Mouse (Mus musculus): Measurements from ENCODE around the gene Rdh7. TPM values are rescaled to one million over a fixed set of nuclear protein-coding genes. Genes with fewer than 3 reads are reported as not detected.
A peak's percentile ranks its signal among the peaks of the same experiment; 100 is the strongest.
"Not testable (repeated sequence)": the region's sequence is repeated elsewhere in the genome, so short reads cannot be mapped to it uniquely, and the experiment has no call there.

The Rdh7 gene
- polyA plus RNA-seq, 1 experiment from 2014 or later, result 0.35 TPM

DNA sequence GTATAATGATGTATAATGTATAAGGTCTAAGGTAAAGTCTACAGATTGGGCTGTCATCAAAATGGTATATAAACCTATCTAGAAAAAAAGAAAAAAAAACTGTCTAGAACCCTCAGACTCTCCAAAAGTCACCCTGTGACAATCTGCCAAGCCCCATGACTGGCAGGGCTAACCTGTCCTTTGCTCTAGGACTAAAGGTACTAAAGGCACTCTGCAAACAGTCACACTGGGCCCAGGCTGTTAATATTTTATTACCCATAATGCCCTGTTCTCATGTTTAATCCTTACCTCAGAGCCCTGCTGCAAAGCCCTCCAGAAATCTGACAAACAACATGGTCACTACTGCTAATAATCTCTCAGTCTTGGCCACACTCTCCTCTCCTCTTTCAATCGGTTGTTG lies 2.1 kb downstream of the Rdh7 start:
- no peak for ATAC-seq

DNA sequence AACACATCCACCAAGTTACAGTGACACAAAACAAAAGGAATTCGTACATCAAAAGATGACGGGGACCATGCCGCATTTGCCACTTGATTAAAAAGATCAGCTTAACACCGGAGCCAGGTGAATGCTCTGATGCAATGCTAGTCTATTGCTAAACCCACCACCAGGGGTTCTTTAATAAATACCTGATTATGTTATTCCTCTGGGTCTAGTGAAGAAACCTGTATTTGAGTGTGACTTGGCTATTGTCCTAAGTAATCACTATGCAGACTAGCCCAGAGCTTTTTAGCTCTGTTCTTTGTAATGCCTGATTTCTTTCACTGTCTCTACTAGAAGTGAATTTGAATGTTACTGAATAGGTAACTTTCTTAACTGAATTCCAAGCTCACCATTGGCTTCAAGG lies 7.6 kb downstream of the Rdh7 start:
- H3K9me3 ChIP-seq, result no peaks in the 10 kb centered on the region
- no peak overlapping the region for H3K4me2 ChIP-seq (replicated peaks)
- no peaks in the 10 kb centered on the region for H3K36me3 ChIP-seq
- ATAC-seq, result no peak
- no peak overlapping the region for H3K9ac ChIP-seq
- peaks cover 10% of the 10 kb centered on the region; the same call in 1 of the 2 replicates for H3K4me1 ChIP-seq (replicated peaks)
- no peak overlapping the region for H3K4me3 ChIP-seq (replicated peaks)
- H3K27ac ChIP-seq, result no peak overlapping the region
- 92% methylated on average over 4 of the region's 4 CpGs for WGBS
- H3K27me3 ChIP-seq (replicated peaks), result no peaks in the 10 kb centered on the region

More for the DNA sequence above, 2.1 kb downstream of the Rdh7 start:
- no peaks in the 10 kb centered on the region for H3K36me3 ChIP-seq
- H3K4me1 ChIP-seq (replicated peaks), result no peaks in the 10 kb centered on the region
- H3K9me3 ChIP-seq, result no peaks in the 10 kb centered on the region
- H3K4me3 ChIP-seq (replicated peaks), result no peak overlapping the region
- no peak overlapping the region for H3K9ac ChIP-seq
- WGBS, result 68% methylated on average over 1 of the region's 1 CpGs
- no peak overlapping the region for H3K4me2 ChIP-seq (replicated peaks)
- H3K27ac ChIP-seq, result no peak overlapping the region
- H3K27me3 ChIP-seq (replicated peaks), result no peaks in the 10 kb centered on the region

DNA sequence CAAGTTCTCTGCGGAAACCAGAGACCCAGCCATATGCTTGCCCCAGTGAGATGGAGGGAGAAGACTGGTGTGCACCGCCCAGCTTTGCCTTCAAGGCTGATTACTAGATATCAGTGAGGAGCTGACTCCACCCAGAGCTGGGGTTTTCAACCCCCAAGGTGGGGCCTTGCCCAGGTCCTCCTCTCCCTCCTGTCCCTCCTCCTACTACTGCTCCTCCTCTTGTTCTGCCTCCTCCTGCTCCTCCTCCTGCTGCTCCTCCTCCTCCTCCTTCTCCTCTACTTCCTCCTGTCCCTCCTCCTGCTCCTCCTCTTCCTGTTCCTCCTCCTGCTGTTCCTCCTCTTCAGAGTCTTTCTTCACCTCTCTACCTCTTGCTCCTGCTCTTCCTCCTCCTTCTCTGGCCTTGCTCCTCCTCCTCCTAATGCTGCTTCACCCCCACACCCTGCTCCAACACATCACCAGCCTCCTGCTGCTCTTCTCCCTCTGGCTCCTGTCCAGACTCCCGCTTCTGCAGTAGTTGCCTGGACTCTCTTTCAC lies 9.4 kb downstream of the Rdh7 start:
- H3K27me3 ChIP-seq (replicated peaks), result no peaks in the 10 kb centered on the region
- H3K4me2 ChIP-seq (replicated peaks), result peak overlapping the region; percentile 45
- H3K4me1 ChIP-seq (replicated peaks), result peaks cover 10% of the 10 kb centered on the region; the same call in 1 of the 2 replicates
- H3K36me3 ChIP-seq, result no peaks in the 10 kb centered on the region
- H3K4me3 ChIP-seq (replicated peaks), result no peak overlapping the region
- H3K9ac ChIP-seq, result no peak overlapping the region
- peak overlapping the region; percentile 72 for H3K27ac ChIP-seq
- no peaks in the 10 kb centered on the region for H3K9me3 ChIP-seq
- WGBS, result 59% methylated on average over 3 of the region's 3 CpGs
- peak; percentile 85 for ATAC-seq

DNA sequence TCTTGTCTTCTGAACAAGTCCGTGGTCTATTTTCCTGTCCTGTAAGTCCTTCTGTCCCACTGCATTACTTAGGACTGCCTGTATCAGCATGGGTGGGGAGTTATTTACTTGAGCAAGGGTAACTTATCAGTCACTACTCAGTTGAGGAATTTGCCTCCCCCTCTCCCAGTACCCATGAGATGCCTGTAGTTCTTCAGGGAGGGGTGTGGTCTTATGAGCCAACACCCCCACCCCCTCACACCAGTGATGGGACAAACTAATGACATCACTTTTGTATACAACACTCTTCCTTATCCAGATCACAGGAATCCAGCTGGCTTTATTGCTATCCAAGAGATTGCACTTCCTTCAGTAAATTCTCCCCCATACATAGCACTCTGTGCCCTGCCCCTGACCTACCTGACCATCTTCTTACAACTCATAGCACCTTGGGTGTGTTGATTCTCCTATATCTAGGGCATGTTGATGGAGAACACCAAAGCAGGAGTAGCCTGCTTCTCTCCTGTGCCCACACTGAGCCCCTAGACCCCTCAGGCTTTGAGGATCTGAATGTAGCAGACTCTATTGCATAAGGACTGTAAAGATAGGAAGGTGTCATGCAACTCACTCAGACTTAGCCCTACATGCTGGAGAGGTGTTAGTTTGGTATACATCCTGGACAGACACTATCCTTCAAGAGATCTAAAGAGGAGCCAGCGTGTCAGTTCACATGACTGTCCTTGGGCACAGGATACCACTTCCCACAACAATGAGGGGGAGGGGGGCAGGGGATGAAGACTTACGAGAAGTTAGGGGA lies 10.2 kb downstream of the Rdh7 start:
- Histone ChIP-seq H3K4me2 (replicated peaks) (peak overlapping the region; percentile 45), H3K9me3 (no peaks in the 10 kb centered on the region), H3K27me3 (replicated peaks) (no peaks in the 10 kb centered on the region), H3K4me3 (replicated peaks) (no peak overlapping the region), H3K27ac (peak overlapping the region; percentile 72), H3K9ac (no peak overlapping the region), H3K36me3 (no peaks in the 10 kb centered on the region), H3K4me1 (replicated peaks) (peaks cover 10% of the 10 kb centered on the region; the same call in 1 of the 2 replicates)
- 48% methylated on average over 3 of the region's 3 CpGs for WGBS
- peak; percentile 86 for ATAC-seq

DNA sequence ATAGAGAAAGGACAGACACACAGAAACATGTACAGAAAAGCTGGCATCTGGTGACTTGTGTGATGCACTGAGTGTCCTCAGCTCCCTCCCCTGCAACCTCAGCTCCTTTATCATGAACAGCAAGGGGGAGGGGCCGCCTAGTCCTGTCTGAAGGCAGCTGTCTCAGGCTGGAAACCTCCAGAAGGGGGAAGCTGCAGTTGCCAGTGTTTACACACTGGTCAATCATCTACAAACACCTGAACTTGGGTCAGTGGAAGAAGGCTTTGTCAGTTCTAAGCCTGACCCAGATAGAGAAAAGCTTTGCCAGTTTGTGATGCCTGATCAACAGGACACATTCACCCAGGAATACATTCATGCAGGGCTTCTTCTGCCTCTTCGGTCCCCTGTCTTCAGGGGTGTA lies 10.9 kb downstream of the Rdh7 start:
- Histone ChIP-seq H3K4me1 (replicated peaks) (peaks cover 10% of the 10 kb centered on the region; the same call in 1 of the 2 replicates), H3K36me3 (no peaks in the 10 kb centered on the region), H3K27me3 (replicated peaks) (no peaks in the 10 kb centered on the region), H3K4me2 (replicated peaks) (peak overlapping the region; percentile 45), H3K27ac (peak overlapping the region; percentile 72), H3K9ac (no peak overlapping the region), H3K9me3 (no peaks in the 10 kb centered on the region), H3K4me3 (replicated peaks) (no peak overlapping the region)
- WGBS, result 29% methylated on average over 2 of the region's 2 CpGs
- ATAC-seq, result peak; percentile 90

DNA sequence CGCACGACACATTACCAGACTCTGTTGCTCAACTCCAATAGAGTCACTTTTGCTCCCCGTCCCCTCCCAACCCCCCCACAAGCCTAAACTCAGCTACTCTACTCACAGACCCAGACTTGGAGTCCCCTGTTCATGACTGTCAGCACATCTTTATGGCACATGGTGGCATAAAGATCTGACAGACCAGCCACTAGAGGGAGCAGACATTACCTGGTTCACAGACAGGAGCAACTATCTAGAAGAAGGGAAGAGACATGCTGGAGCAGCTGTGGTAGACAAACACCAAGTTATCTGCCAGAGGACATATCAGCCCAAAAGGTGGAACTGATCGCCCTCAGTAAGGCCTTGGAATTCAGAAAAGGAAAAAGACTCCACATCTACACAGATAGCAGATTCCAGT lies 16.1 kb downstream of the Rdh7 start:
- WGBS, result 72% methylated on average over 4 of the region's 4 CpGs
- Histone ChIP-seq H3K9ac (no peak overlapping the region), H3K36me3 (no peaks in the 10 kb centered on the region), H3K27ac (no peak overlapping the region), H3K4me1 (replicated peaks) (no peaks in the 10 kb centered on the region), H3K27me3 (replicated peaks) (no peaks in the 10 kb centered on the region), H3K4me2 (replicated peaks) (no peak overlapping the region), H3K9me3 (no peaks in the 10 kb centered on the region), H3K4me3 (replicated peaks) (no peak overlapping the region)
- ATAC-seq, result no peak

DNA sequence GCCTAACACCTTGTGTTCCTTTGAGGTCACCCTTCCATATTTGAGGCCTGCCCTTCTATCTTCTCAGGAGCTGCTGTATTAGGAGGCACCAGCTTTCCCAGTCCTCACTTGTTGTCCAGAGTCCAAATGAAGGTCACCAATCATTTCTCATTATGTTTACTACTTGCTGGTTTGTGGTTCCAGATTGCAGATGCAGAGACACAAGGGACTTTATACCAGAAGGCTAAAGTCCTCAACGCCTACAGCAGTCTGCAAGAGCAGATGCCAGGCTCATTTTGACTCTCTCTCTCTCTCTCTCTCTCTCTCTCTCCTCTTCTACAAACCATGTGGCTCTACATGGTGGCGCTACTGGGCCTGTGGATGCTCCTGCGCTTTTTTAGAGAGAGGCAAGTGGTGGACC lies 22.4 kb downstream of the Rdh7 start, which contains the start of gene Rdh16f2:
TSS of gene Rdh16f2 (plus strand) at position 243 of the 400 bp plus-strand sequence.
- Histone ChIP-seq H3K27ac (no peak within 1 kb of the TSS), H3K9me3 (no peaks in the 10 kb centered on the region), H3K36me3 (no peaks in the 10 kb centered on the region), H3K9ac (no peak within 1 kb of the TSS), H3K4me3 (replicated peaks) (no peak within 1 kb of the TSS), H3K4me1 (replicated peaks) (no peaks in the 10 kb centered on the region), H3K27me3 (replicated peaks) (no peaks in the 10 kb centered on the region), H3K4me2 (replicated peaks) (no peak within 1 kb of the TSS)
- 92% methylated on average over 3 of the region's 3 CpGs for WGBS
- no peak; the same call in 1 of the 2 replicates for ATAC-seq

DNA sequence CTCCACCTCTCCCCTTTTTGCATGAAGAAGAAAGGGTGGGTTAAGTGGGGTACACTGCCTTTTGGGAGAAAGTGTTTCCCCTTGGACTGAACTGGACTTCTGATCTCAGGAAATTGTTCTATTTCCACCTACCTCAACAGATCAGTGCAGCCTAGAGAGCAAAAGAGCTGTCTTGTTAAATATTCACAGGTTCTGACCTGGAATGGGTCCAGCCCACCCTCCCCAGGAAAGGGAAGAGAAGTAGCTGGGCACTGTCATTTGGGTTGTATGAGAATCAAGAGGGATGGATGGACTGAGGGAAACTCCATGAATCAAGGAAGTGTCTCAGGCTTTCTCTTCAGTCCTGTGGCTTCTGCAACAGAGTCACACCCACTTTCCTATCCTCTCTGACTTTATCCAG lies 23.7 kb downstream of the Rdh7 start:
- Histone ChIP-seq H3K4me3 (replicated peaks) (no peak overlapping the region), H3K4me2 (replicated peaks) (no peak overlapping the region), H3K27me3 (replicated peaks) (no peaks in the 10 kb centered on the region), H3K36me3 (no peaks in the 10 kb centered on the region), H3K9me3 (no peaks in the 10 kb centered on the region), H3K27ac (no peak overlapping the region), H3K9ac (no peak overlapping the region), H3K4me1 (replicated peaks) (no peaks in the 10 kb centered on the region)
- ATAC-seq, result no peak

DNA sequence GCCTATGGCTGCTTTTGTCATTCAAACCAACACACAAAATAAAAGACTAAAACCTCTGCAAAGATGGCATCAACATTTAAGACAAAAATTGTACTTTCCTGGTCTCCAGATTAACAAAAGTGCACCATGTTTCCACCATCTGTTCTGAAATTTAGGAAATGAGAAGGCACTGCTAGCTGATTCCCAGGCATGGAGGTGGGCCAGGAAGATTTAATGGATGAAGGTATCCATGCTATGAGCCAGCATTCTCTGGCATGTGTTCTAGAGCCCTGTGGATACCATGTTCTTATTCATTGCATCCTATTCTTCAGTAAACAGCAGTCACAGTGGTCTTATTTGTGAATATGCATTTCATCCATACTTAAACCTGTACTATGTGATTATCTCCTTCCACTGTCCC lies 32.2 kb downstream of the Rdh7 start:
- Histone ChIP-seq H3K4me3 (replicated peaks) (no peak overlapping the region), H3K9ac (no peak overlapping the region), H3K27ac (no peak overlapping the region), H3K27me3 (replicated peaks) (no peaks in the 10 kb centered on the region), H3K4me1 (replicated peaks) (no peaks in the 10 kb centered on the region), H3K9me3 (no peaks in the 10 kb centered on the region), H3K4me2 (replicated peaks) (no peak overlapping the region), H3K36me3 (no peaks in the 10 kb centered on the region)
- no peak for ATAC-seq

DNA sequence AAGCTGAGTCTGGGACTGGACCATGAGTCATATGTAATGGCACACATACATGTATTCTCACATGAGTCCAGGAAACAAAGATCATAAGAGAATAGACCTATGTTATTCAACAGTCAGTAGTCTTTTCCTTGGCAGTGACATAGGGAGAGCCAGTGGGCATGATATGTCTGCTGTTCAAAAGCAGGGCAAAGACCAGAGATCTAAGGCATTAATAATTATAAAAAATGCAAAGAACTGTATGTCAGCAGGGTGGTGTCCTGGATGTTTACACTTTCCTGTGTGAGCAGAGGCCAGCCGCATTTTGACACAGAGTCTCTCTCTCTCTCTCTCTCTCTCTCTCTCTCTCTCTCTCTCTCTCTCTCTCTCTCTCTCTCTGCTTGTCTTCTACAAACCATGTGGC lies 39.0 kb downstream of the Rdh7 start, which contains the start of gene Rdh19:
TSS of gene Rdh19 (plus strand) at position 301 of the 400 bp plus-strand sequence.
- no peaks in the 10 kb centered on the region for H3K4me1 ChIP-seq (replicated peaks)
- H3K27me3 ChIP-seq (replicated peaks), result no peaks in the 10 kb centered on the region
- no peaks in the 10 kb centered on the region for H3K36me3 ChIP-seq
- H3K4me2 ChIP-seq (replicated peaks), result no peak within 1 kb of the TSS
- no peak for ATAC-seq
- H3K27ac ChIP-seq, result no peak within 1 kb of the TSS
- no peak within 1 kb of the TSS for H3K9ac ChIP-seq
- 42% methylated on average over 1 of the region's 1 CpGs for WGBS
- no peak within 1 kb of the TSS for H3K4me3 ChIP-seq (replicated peaks)
- no peaks in the 10 kb centered on the region for H3K9me3 ChIP-seq

DNA sequence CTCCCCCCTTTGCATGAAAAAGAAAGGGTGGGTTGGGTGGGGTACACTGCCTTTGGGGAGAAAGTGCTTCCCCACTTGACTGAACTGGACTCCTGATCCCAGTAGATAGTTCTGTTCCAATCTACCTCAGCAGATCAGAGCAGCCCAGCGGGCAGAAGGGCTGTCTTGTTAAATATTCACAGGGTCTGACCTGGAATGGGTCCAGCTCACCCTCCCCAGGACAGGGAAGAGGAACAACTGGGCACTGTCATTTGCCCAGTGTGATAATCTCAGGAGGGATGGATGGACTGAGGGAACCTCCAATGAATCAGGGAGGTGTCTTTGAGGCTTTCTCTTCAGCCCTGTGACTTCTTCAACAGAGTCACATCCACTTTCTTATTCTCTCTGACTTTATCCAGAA lies 40.5 kb downstream of the Rdh7 start:
- no peak overlapping the region for H3K4me3 ChIP-seq (replicated peaks)
- no peak for ATAC-seq
- 84% methylated on average over 1 of the region's 1 CpGs for WGBS
- H3K36me3 ChIP-seq, result no peaks in the 10 kb centered on the region
- no peak overlapping the region for H3K27ac ChIP-seq
- H3K9ac ChIP-seq, result no peak overlapping the region
- no peak overlapping the region for H3K4me2 ChIP-seq (replicated peaks)
- H3K27me3 ChIP-seq (replicated peaks), result no peaks in the 10 kb centered on the region
- no peaks in the 10 kb centered on the region for H3K4me1 ChIP-seq (replicated peaks)
- H3K9me3 ChIP-seq, result no peaks in the 10 kb centered on the region

DNA sequence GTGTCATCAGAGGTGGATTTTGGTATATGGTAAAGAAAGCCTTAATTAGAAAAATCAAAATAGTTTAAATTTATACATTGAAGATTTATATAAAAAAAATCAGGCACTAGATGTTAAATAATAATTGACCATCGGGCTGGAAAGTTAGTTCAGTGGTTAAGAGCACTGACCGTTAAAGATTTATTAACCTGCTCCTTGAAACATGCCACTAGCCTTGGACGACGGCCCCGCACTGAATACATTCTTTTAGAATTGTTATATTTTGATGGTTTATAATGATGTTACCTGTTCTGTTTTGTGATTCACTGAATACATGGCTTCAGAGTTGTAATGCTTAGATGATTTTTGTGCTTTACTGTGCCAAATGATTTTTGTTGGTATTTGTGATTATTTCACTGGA lies 42.7 kb downstream of the Rdh7 start:
- H3K9ac ChIP-seq; H3K27ac ChIP-seq; H3K4me1 ChIP-seq (replicated peaks); H3K4me2 ChIP-seq (replicated peaks); H3K9me3 ChIP-seq; H3K36me3 ChIP-seq; H3K4me3 ChIP-seq (replicated peaks); H3K27me3 ChIP-seq (replicated peaks); ATAC-seq: not testable (repeated sequence)
- WGBS, result 90% methylated on average over 5 of the region's 5 CpGs

DNA sequence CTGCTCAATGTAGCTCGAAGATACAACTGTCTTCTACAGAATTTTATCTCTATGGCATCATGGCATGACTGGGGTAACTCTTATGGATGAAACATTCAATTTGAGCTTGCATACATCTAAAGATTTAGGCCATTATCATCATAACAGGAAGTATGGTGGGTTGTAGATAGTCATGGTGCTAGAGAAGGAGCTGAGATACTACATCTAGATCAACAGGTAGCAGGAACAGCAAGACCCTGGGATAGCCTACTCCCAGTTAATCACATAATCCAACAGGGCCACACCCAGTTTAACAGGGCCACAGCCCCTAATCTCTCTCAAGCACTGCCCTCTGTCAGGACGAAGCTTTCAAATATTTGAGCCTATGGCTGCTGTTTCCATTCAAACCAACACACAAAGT lies 47.8 kb downstream of the Rdh7 start:
- no peaks in the 10 kb centered on the region for H3K9me3 ChIP-seq
- no peaks in the 10 kb centered on the region for H3K27me3 ChIP-seq (replicated peaks)
- H3K36me3 ChIP-seq, result no peaks in the 10 kb centered on the region
- no peak overlapping the region for H3K4me3 ChIP-seq (replicated peaks)
- 85% methylated on average over 2 of the region's 2 CpGs for WGBS
- H3K9ac ChIP-seq, result no peak overlapping the region
- H3K27ac ChIP-seq, result no peak overlapping the region
- ATAC-seq, result no peak
- no peaks in the 10 kb centered on the region for H3K4me1 ChIP-seq (replicated peaks)
- H3K4me2 ChIP-seq (replicated peaks), result no peak overlapping the region
